Comparison of ENCODE assay signal across 19 mouse cellular contexts in the genomic region with DNA sequence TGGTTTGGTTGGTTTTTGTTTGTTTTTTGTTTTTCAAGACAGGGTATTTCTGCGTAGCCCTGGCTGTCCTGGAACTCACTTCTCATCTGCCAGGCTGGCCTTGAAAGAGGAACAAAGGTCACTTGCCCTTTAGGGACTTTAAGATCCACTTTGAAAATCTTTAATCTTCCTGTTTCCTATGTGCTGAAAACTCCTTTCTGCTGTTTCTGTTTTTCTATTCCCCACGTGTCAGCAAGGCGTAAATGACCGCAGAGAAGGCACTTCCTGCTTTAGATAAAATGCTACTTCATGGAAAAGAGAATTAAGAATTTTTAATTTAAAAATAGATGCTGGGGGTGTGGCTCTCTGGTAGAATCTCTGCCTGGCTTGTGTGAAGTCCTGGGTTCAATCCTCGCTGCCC.
A peak's percentile ranks its signal among the peaks of the same experiment; 100 is the strongest.
DNase-seq lines count a peak whose midpoint lies in the region; ATAC-seq and TF ChIP-seq lines count a peak whose summit lies in the region.
"Had no signal": no experiment of that assay in that cellular context is flagged by ENCODE, and none has a peak within 500 bp of the region (broad histone marks: within the 10 kb centered on the region; RNA-seq: fewer than 3 reads in every experiment).

No protein-coding gene starts in this region.

- no peaks in the 10 kb centered on the region for H3K9me3 ChIP-seq in heart, embryonic 11.5 days (replicated peaks; ENCODE audit: control insufficient read depth, low read length)
- H3K9me3 ChIP-seq in midbrain, embryonic 16.5 days (replicated peaks; ENCODE audit: control insufficient read depth, low read length, poor library complexity, severe bottlenecking) = no peaks in the 10 kb centered on the region
- H3K9me3 ChIP-seq: embryonic facial prominence, embryonic 12.5 days; forebrain, embryonic 13.5 days; hindbrain, embryonic 12.5 days; kidney, embryonic 15.5 days; limb, embryonic 13.5 days; midbrain, embryonic 10.5 days had no signal

- H3K27me3 ChIP-seq in heart, embryonic 11.5 days (ENCODE audit: control insufficient read depth, insufficient read depth, low read length) = no peaks in the 10 kb centered on the region
- no peaks in the 10 kb centered on the region for H3K27me3 ChIP-seq in thymus, adult 2 months (ENCODE audit: control insufficient read depth, insufficient read depth, low read length)
- no peaks in the 10 kb centered on the region for H3K27me3 ChIP-seq in midbrain, embryonic 16.5 days (ENCODE audit: control insufficient read depth, insufficient read depth, low read depth, low read length)
- H3K27me3 ChIP-seq: embryonic facial prominence, embryonic 12.5 days; forebrain, embryonic 13.5 days; hindbrain, embryonic 12.5 days; kidney, embryonic 15.5 days; limb, embryonic 13.5 days had no signal

- no peaks in the 10 kb centered on the region for H3K79me2 ChIP-seq in macrophage (ENCODE audit: inconsistent target)

- no peaks in the 10 kb centered on the region for H3K4me1 ChIP-seq in heart, embryonic 11.5 days (ENCODE audit: control insufficient read depth, insufficient read depth, low read length)
- 0 out of 2 replicates have a peak, but pooled peaks cover 2% of the 10 kb centered on the region for H3K4me1 ChIP-seq in thymus, adult 2 months (replicated peaks; ENCODE audit: control insufficient read depth, insufficient read depth, low read length)
- H3K4me1 ChIP-seq in midbrain, embryonic 16.5 days (ENCODE audit: control insufficient read depth, insufficient read depth, low read length) = no peaks in the 10 kb centered on the region
- H3K4me1 ChIP-seq: embryonic facial prominence, embryonic 12.5 days; forebrain, embryonic 13.5 days; hindbrain, embryonic 12.5 days; kidney, embryonic 15.5 days; limb, embryonic 13.5 days had no signal

- H3K27ac ChIP-seq in heart, embryonic 11.5 days (ENCODE audit: low read depth, low read length) = no peak overlapping the region
- H3K27ac ChIP-seq in macrophage = peak overlapping the region; percentile 93
- no peak overlapping the region for H3K27ac ChIP-seq in thymus, adult 2 months (ENCODE audit: control insufficient read depth, insufficient read depth, low read length)
- no peak overlapping the region for H3K27ac ChIP-seq in midbrain, embryonic 16.5 days (ENCODE audit: low read length)
- H3K27ac ChIP-seq: embryonic facial prominence, embryonic 12.5 days; forebrain, embryonic 13.5 days; hindbrain, embryonic 12.5 days; kidney, embryonic 15.5 days; limb, embryonic 13.5 days; midbrain, embryonic 10.5 days had no signal

- no peak overlapping the region for H3K4me2 ChIP-seq in heart, embryonic 11.5 days
- H3K4me2 ChIP-seq in midbrain, embryonic 16.5 days (ENCODE audit: low read length) = no peak overlapping the region
- H3K4me2 ChIP-seq: embryonic facial prominence, embryonic 12.5 days; forebrain, embryonic 13.5 days; hindbrain, embryonic 12.5 days; kidney, embryonic 15.5 days; limb, embryonic 13.5 days had no signal

- no peak overlapping the region for H3K9ac ChIP-seq in heart, embryonic 11.5 days (ENCODE audit: low read depth, low read length)
- H3K9ac ChIP-seq in midbrain, embryonic 16.5 days (ENCODE audit: low read depth, low read length) = no peak overlapping the region
- H3K9ac ChIP-seq: embryonic facial prominence, embryonic 12.5 days; forebrain, embryonic 13.5 days; hindbrain, embryonic 12.5 days; kidney, embryonic 15.5 days; limb, embryonic 13.5 days had no signal

- no peak overlapping the region for H3K4me3 ChIP-seq in heart, embryonic 11.5 days (ENCODE audit: low read depth, low read length)
- H3K4me3 ChIP-seq in macrophage (ENCODE audit: inconsistent target) = no peak overlapping the region
- H3K4me3 ChIP-seq in thymus, adult 2 months (ENCODE audit: control insufficient read depth, insufficient read depth, low read length) = no peak overlapping the region
- no peak overlapping the region for H3K4me3 ChIP-seq in midbrain, embryonic 16.5 days (ENCODE audit: low read depth, low read length)
- H3K4me3 ChIP-seq: embryonic facial prominence, embryonic 12.5 days; erythroblast, embryonic 14.5 days; forebrain, embryonic 13.5 days; hindbrain, embryonic 12.5 days; kidney, embryonic 15.5 days; limb, embryonic 13.5 days; midbrain, embryonic 10.5 days had no signal

- no peak for ATAC-seq in heart, embryonic 11.5 days (replicated peaks; ENCODE audit: insufficient number of reproducible peaks, low FRiP score, low TSS enrichment)
- no peak for ATAC-seq in midbrain, embryonic 16.5 days
- ATAC-seq: activated CD4-positive, CD25-positive, alpha-beta regulatory T cell, adult 4 months; forebrain, embryonic 13.5 days had no signal

- WGBS in heart, embryonic 11.5 days (ENCODE audit: insufficient replicate concordance) = 45% methylated on average over 5 of the region's 5 CpGs
- WGBS in macrophage (ENCODE audit: missing documents) = 10% methylated on average over 5 of the region's 5 CpGs
- 23% methylated on average over 5 of the region's 5 CpGs for WGBS in thymus, adult 2 months
- 84% methylated on average over 5 of the region's 5 CpGs for WGBS in midbrain, embryonic 16.5 days

- no peaks in the 10 kb centered on the region for H3K36me3 ChIP-seq in heart, embryonic 11.5 days (ENCODE audit: control insufficient read depth, insufficient read depth, low read length)
- no peaks in the 10 kb centered on the region for H3K36me3 ChIP-seq in macrophage (ENCODE audit: inconsistent target)
- H3K36me3 ChIP-seq in thymus, adult 2 months (ENCODE audit: control insufficient read depth, insufficient read depth, low read length) = no peaks in the 10 kb centered on the region
- H3K36me3 ChIP-seq in midbrain, embryonic 16.5 days (ENCODE audit: control insufficient read depth, insufficient read depth, low read length) = no peaks in the 10 kb centered on the region
- H3K36me3 ChIP-seq: embryonic facial prominence, embryonic 12.5 days; hindbrain, embryonic 12.5 days; kidney, embryonic 15.5 days; limb, embryonic 13.5 days; midbrain, embryonic 10.5 days had no signal

- no peak for TF ChIP-seq POLR2A in thymus, adult 2 months (IDR thresholded peaks at IDR 0.05; ENCODE audit: control insufficient read depth, extremely low read depth, insufficient read depth, low read length, poor library complexity)

- peak; percentile 47 for DNase-seq in heart, adult 8-10 months (ENCODE audit: low spot score)
- DNase-seq in spleen, postnatal 36 days (ENCODE audit: low spot score in 2 of 2) = peak; percentile 15 to 33
- no peak for DNase-seq in spleen, postnatal 4 days (ENCODE audit: low spot score in 2 of 2)
- DNase-seq in thymus, adult 2 months = no peak
- no peak for DNase-seq in cerebellum, adult 8-10 months
- DNase-seq: adrenal gland, postnatal 10 days; retina, postnatal 1 day; thymus, postnatal 36 days had no signal

- TF ChIP-seq CTCF in thymus, adult 2 months (IDR thresholded peaks at IDR 0.05; ENCODE audit: borderline replicate concordance, control insufficient read depth, extremely low read depth, insufficient read depth, low read length, poor library complexity) = no peak

Comparison
In these comparisons a context has a peak if more than half of its experiments do, and no peak if none do; other contexts are left out.
1. DNase-seq: peak in heart, adult 8-10 months (single experiment) and spleen, postnatal 36 days (2 of 2); none in spleen, postnatal 4 days (0 of 2), thymus, adult 2 months (single experiment) and cerebellum, adult 8-10 months (single experiment).